Comparison of ENCODE assay signal across 9 mouse cellular contexts in the genomic region with DNA sequence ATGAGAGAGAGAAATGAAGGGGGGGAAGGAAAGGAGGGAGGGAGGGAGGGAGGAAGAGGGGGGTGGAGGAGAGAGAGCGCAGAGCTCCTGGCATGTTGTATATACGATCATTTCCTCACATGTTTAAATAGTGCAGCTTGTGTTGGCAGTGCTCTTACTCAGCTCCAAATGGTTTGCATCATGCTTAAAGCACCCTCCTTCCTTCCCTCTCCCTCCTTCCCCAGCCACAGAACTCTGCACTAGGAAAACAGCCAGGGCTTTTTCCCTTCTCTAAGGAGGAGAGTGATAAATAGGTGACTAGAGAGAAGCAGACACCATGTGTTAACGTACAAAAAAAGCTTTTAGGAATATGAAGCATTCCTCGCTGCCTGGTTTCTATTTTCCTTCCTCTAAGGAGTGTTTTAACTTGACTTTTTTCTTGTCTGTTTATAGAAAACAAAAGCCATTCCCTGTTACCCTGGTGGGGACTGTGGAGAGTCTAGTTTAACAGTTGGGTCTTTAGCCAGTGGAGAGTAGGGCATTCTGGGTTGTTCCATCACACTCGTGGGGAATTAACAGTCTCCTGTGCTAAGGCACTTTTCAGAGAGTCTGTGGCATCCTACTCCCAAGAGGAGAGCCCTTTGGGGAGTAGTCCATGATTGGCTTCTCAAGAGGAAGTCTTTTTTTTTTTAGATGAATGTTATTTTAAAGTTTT.
DNase-seq lines count a peak whose midpoint lies in the region; ATAC-seq and TF ChIP-seq lines count a peak whose summit lies in the region.
"Had no signal": no experiment of that assay in that cellular context is flagged by ENCODE, and none has a peak within 500 bp of the region (broad histone marks: within the 10 kb centered on the region; RNA-seq: fewer than 3 reads in every experiment).

No protein-coding gene starts in this region.

- WGBS in hindbrain, embryonic 13.5 days: 78% methylated on average over 5 of the region's 5 CpGs
- 62% methylated on average over 5 of the region's 5 CpGs for WGBS in hindbrain, postnatal 0 days
- WGBS in heart, embryonic 12.5 days: 39% methylated on average over 5 of the region's 5 CpGs
- WGBS in liver, embryonic 15.5 days (ENCODE audit: insufficient replicate concordance): 62% methylated on average over 5 of the region's 5 CpGs

- TF ChIP-seq CTCF in hindbrain, postnatal 0 days (IDR thresholded peaks at IDR 0.05; ENCODE audit: low read depth): no peak

- no peak overlapping the region for H3K9ac ChIP-seq in hindbrain, embryonic 13.5 days
- no peak overlapping the region for H3K9ac ChIP-seq in hindbrain, postnatal 0 days (replicated peaks; ENCODE audit: low read length)
- no peak overlapping the region for H3K9ac ChIP-seq in heart, embryonic 12.5 days
- no peak overlapping the region for H3K9ac ChIP-seq in liver, embryonic 15.5 days

- no peaks in the 10 kb centered on the region for H3K27me3 ChIP-seq in hindbrain, embryonic 13.5 days
- no peaks in the 10 kb centered on the region for H3K27me3 ChIP-seq in hindbrain, postnatal 0 days (ENCODE audit: insufficient read depth, low read length)
- H3K27me3 ChIP-seq in heart, embryonic 12.5 days (replicated peaks): no peaks in the 10 kb centered on the region
- H3K27me3 ChIP-seq in liver, embryonic 15.5 days: no peaks in the 10 kb centered on the region

- 0 out of 2 replicates have a peak overlapping the region, but pooled peaks have one; percentile 14 for H3K27ac ChIP-seq in hindbrain, embryonic 13.5 days
- H3K27ac ChIP-seq in hindbrain, postnatal 0 days: no peak overlapping the region
- H3K27ac ChIP-seq in heart, embryonic 12.5 days (ENCODE audit: poor library complexity, severe bottlenecking): peak overlapping the region; percentile 87
- peak overlapping the region; percentile 38; the same call in 1 of the 2 replicates for H3K27ac ChIP-seq in liver, embryonic 15.5 days (replicated peaks)

- no peaks in the 10 kb centered on the region for H3K9me3 ChIP-seq in hindbrain, embryonic 13.5 days
- no peaks in the 10 kb centered on the region for H3K9me3 ChIP-seq in hindbrain, postnatal 0 days (ENCODE audit: low read length)
- H3K9me3 ChIP-seq in heart, embryonic 12.5 days (replicated peaks): no peaks in the 10 kb centered on the region
- H3K9me3 ChIP-seq in liver, embryonic 15.5 days (replicated peaks): no peaks in the 10 kb centered on the region

- DNase-seq in hindbrain, postnatal 0 days (ENCODE audit: low spot score): no peak
- DNase-seq in brain, adult 2 months (ENCODE audit: low read depth, low spot score): peak; percentile 74
- no peak for DNase-seq in ovary, postnatal 10 days (ENCODE audit: low spot score)

- H3K36me3 ChIP-seq in hindbrain, embryonic 13.5 days: peaks cover 14% of the 10 kb centered on the region; the same call in 1 of the 2 replicates
- H3K36me3 ChIP-seq in hindbrain, postnatal 0 days (ENCODE audit: insufficient read depth, low read length): peaks cover 3% of the 10 kb centered on the region; the same call in 1 of the 2 replicates
- H3K36me3 ChIP-seq in heart, embryonic 12.5 days: peaks cover 8% of the 10 kb centered on the region; the same call in 1 of the 2 replicates
- no peaks in the 10 kb centered on the region; the same call in 1 of the 2 replicates for H3K36me3 ChIP-seq in liver, embryonic 15.5 days (replicated peaks)

- H3K4me3 ChIP-seq in hindbrain, embryonic 13.5 days: no peak overlapping the region
- H3K4me3 ChIP-seq in hindbrain, postnatal 0 days (ENCODE audit: low read length): no peak overlapping the region
- H3K4me3 ChIP-seq in heart, embryonic 12.5 days: no peak overlapping the region
- no peak overlapping the region for H3K4me3 ChIP-seq in liver, embryonic 15.5 days (replicated peaks)
- H3K4me3 ChIP-seq: erythroblast, embryonic 14.5 days had no signal

- ATAC-seq in hindbrain, embryonic 13.5 days (ENCODE audit: low FRiP score): no peak
- no peak for ATAC-seq in hindbrain, postnatal 0 days
- ATAC-seq in heart, embryonic 12.5 days (ENCODE audit: insufficient number of reproducible peaks, low FRiP score): peak; percentile 78
- 0 out of 2 replicates have a peak, but pooled peaks have one; percentile 9 for ATAC-seq in liver, embryonic 15.5 days (ENCODE audit: insufficient read depth)
- no peak for ATAC-seq in megakaryocyte-erythroid progenitor cell, adult 5-6 weeks (replicated peaks; ENCODE audit: low FRiP score, low TSS enrichment, poor library complexity, severe bottlenecking)
- no peak for ATAC-seq in monocyte, adult 5-6 weeks (replicated peaks; ENCODE audit: insufficient number of reproducible peaks, low FRiP score, low TSS enrichment, poor library complexity, severe bottlenecking)

- peaks cover 19% of the 10 kb centered on the region for H3K4me1 ChIP-seq in hindbrain, embryonic 13.5 days (replicated peaks)
- H3K4me1 ChIP-seq in hindbrain, postnatal 0 days (ENCODE audit: insufficient read depth, low read length): no peaks in the 10 kb centered on the region
- peaks cover 38% of the 10 kb centered on the region for H3K4me1 ChIP-seq in heart, embryonic 12.5 days (replicated peaks)
- peaks cover 13% of the 10 kb centered on the region for H3K4me1 ChIP-seq in liver, embryonic 15.5 days (replicated peaks)

- H3K4me2 ChIP-seq in hindbrain, embryonic 13.5 days: no peak overlapping the region
- no peak overlapping the region for H3K4me2 ChIP-seq in hindbrain, postnatal 0 days (ENCODE audit: low read depth, low read length)
- H3K4me2 ChIP-seq in heart, embryonic 12.5 days: no peak overlapping the region
- H3K4me2 ChIP-seq in liver, embryonic 15.5 days: no peak overlapping the region

Comparison
In these comparisons a context has a peak if more than half of its experiments do, and no peak if none do; other contexts are left out.
1. ATAC-seq: peak in heart, embryonic 12.5 days (single experiment) and liver, embryonic 15.5 days (single experiment); none in hindbrain, embryonic 13.5 days (single experiment), hindbrain, postnatal 0 days (single experiment), megakaryocyte-erythroid progenitor cell, adult 5-6 weeks (single experiment) and monocyte, adult 5-6 weeks (single experiment).